Mouse (Mus musculus): ENCODE measurements around the gene Dock4. TPM values are rescaled to one million over a fixed set of nuclear protein-coding genes. Genes with fewer than 3 reads are reported as not detected.
A peak's percentile ranks its signal among the peaks of the same experiment; 100 is the strongest.

Dock4 gene
- total RNA-seq, 2 experiments from 2014 or later, result 90.2 to 93.0 TPM

GRCm38 (mm10) chr12:40458977-40459376 lies 13.2 kb downstream of the Dock4 start:
- no peak for DNase-seq (ENCODE audit: low spot score in 2 of 2)
- intact Hi-C loops (cut with DNase I), result no loop called here

GRCm38 (mm10) chr12:40459673-40460265 lies 14.0 kb downstream of the Dock4 start:
- DNase-seq (ENCODE audit: low spot score in 2 of 2), result no peak
- intact Hi-C loops (cut with DNase I), result no loop called here

GRCm38 (mm10) chr12:40462693-40463235 lies 17.0 kb downstream of the Dock4 start:
- DNase-seq (ENCODE audit: low spot score in 2 of 2), result peak in 1 of 2 experiments; percentile 47
- intact Hi-C loops (cut with DNase I), result no loop called here

DNA sequence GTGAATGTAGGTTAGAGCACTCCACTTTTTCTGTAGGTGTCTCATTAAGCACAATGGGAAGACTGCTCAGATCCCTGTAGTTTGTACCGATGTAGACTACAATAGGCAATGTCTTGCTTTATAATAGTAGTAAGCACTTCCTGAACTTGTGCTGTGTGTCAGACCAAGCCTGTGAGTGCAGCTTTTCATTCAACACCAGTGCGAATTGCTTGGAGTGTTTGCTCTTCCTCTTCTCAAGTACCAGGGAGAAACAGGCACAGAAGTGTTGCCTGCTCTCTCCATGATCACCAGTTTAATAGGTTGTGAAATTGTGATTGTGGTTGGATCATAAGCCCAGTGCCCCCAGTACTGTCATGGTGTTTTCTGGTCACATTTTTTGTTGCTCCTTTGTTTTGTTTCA lies 18.1 kb downstream of the Dock4 start:
- DNase-seq (ENCODE audit: low spot score in 2 of 2), result no peak
- intact Hi-C loops (cut with DNase I), result no loop called here

DNA sequence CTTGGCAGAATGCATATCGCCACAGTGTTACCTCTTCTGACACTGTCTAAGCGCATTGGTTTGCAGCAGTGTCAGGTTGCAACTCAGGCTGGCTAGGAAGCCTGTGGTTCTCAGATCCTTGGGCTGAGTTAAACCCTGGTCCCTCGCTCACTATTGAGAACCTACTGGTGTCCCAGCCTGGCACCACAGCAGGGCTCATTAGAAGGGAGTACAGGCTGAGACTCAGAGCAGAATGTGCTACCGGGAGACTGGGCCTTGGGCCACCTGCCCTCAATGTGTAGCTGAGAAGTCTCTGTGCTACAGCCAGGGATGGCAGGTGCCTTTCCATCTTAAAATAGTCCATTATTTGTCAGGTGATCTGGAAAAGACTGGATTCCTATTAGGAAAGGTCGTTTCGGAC lies 18.5 kb downstream of the Dock4 start:
- intact Hi-C loops (cut with DNase I), result no loop called here
- peak; percentile 36 for DNase-seq (ENCODE audit: low spot score in 2 of 2)

GRCm38 (mm10) chr12:40468235-40468634 lies 22.5 kb downstream of the Dock4 start:
- intact Hi-C loops (cut with DNase I), result no loop called here
- peak in 1 of 2 experiments; percentile 47 for DNase-seq (ENCODE audit: low spot score in 2 of 2)

GRCm38 (mm10) chr12:40469009-40469408 lies 23.3 kb downstream of the Dock4 start:
- intact Hi-C loops (cut with DNase I), result no loop called here
- no peak for DNase-seq (ENCODE audit: low spot score in 2 of 2)

DNA sequence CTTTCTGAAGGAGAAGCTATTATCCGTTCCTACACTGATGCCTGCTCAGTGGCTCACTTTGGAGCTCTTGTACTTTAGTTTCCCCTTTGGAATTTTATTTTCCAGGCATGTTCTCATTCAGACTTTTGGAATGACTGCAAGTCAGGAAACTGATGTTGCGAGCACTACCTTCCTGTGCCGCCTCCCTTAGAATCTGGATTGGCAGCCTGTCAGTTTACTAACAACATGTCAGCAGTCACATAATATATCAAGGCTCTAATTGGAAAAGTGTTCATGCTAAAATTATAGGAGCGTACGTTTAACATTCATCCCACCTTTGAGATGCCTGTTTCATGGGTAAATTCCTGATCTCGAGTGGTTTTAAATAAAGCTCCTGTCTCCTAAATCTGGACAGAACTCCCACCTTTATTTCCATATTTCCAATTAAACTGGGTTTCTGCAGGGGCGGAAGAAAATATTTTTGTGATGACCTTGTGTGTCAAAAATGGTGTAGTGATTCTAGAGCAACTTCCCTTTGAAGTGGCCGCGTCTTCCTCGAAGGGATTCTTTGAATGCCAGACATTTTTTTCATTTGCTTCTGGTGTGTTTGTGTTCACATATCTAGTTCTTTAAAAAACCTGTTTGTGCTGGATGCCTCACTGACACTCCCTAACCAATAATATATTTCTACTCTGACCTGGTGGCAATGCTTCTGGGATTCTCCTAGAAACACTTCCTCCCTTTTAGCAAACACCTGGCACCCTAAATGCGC lies 26.1 kb downstream of the Dock4 start:
- intact Hi-C loops (cut with DNase I), result no loop called here
- no peak for DNase-seq (ENCODE audit: low spot score in 2 of 2)

DNA sequence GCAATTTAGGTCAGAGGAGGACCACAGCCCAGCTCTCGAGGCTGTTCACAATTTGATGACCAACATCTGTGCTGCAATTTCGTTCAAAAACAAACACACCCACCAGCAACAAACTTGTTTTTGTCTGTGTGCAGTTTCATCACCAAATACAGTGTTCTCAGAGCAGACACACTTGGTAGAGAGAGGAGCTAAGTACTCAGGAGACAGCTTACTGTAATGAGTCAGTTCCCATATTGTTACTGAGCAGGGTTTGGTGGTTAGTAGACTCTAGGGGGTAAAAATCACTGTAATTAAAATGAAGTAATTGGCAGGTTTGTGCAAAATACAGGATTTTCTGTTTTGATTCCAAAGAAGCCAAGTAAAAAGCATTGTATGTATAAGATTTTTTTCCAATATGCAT lies 28.0 kb downstream of the Dock4 start:
- no peak for DNase-seq (ENCODE audit: low spot score in 2 of 2)
- intact Hi-C loops (cut with DNase I), result no loop called here

GRCm38 (mm10) chr12:40477621-40478452 lies 32.1 kb downstream of the Dock4 start:
- no peak for DNase-seq (ENCODE audit: low spot score in 2 of 2)
- intact Hi-C loops (cut with DNase I), result no loop called here

DNA sequence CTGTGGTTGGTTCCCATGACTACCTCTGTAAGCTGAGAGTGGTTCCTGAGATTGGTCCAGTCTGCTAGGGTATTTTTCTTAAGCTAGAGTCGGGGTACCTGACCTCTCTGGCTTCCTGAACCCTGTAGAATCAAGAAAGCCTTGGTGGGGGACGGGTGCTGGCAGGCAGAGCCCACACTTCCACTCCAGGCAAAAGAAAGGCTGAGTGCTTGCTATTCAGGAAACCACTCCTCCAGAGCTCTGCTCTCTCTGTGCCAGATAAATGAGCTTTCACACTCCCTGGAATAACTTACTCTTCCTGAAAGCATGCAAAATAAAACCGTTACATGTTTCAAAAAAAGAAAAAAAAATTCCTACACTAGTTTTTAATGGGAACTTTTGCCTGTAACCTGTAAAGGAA lies 38.5 kb downstream of the Dock4 start:
- peak in 1 of 2 experiments; percentile 78 for DNase-seq (ENCODE audit: low spot score in 2 of 2)
- intact Hi-C loops (cut with DNase I), result no loop called here

DNA sequence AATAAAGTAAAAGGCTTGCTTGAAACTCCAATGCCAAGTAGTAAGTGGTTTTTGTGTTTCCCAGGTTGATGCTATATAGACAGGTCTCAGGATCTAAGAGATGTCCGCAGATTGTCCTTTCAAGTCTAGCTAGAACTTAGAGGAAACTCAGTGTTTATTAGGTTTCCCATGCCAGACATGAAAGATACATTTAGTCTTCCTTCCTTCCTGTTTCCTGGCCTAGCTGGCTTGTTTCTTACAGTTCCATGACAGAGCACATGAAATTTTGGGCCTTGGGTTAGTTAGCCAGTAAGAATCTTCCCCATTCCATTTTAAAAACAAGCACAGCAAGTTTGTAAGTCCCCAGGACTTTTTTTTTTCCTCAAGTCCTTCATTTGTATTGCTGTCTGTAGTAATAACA lies 39.5 kb downstream of the Dock4 start:
- intact Hi-C loops (cut with DNase I), result no loop called here
- no peak for DNase-seq (ENCODE audit: low spot score in 2 of 2)

DNA sequence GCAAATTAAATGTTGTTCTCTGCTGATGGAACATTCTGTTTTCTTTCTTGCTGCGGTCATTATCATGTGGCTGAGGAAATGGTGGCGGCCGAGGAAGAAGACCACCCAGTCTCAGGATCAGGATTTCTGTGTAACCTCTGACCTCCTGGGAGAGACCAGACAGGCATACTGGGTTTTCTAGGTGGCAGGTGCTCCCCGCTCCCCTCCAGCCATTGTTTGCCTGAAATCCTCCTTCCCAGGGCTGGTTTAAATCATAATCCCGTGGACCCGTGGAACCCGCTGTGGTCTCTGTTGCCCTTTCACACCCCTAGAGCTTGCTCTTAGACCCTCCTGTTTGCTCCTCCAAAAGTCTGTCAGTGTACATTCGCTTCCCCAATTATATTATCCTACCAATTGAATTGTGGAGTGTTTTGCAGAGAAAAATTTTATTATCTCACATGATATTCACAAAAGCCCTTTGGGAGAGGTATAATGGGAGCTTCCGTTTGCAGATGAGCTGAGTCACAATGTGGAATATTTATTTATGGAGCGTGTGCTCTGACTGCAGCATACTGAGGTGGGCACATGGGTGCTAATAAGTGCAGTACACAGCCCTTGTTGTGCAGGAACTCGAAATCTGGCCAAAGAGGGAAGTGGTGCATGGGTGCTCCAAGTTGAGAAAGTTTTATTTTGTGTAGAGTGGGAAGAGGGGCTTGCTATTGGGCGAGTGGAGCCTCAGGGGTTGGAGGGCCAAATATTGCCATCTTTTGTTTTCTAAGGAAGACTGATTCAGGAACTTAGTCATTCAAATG lies 40.5 kb downstream of the Dock4 start:
- intact Hi-C loops (cut with DNase I), result no loop called here
- DNase-seq (ENCODE audit: low spot score in 2 of 2), result no peak

DNA sequence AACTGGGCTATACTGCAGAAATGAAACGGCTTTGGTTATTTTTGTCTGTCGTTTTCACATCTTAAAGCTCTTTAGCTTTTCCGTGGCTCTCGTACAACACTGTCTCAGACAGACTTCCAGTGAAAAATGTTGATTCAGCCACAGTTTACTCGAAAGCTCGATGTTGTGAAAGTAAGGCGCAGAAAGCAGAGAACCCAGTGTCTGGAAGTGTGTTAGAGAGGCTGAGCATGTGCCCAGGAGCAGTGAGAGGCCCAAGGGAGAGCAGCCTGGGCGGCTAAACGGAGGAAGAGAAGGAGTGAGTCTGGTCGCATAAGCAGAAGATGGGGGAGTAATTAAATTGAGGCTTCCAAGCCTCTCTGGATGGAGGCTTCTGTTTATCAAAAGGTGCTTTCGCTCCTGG lies 50.6 kb downstream of the Dock4 start:
- intact Hi-C loops (cut with DNase I), result loop anchor here (5.0 kb wide), 1 partner anchor 239 kb away; no protein-coding TSS in a partner anchor
- DNase-seq (ENCODE audit: low spot score in 2 of 2), result peak in 1 of 2 experiments; percentile 37

DNA sequence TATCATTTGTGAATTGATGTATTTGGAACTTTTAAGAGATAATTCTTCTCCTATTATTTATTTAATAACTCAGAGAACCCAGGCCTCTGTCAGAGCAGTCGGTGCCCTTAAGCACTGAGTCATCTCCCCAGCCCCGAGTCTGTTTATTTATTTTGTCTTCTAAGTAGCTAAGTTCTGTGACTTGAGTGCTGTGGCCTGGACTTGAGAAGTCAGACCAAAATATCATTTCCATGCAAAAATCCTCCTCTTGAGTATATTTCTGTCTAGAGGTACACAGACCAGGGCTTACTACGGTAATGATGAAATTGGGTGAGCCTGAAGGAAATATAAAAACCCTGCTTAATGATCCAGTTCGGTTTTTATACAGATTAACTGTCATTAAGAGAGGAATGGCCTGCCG lies 52.1 kb downstream of the Dock4 start:
- intact Hi-C loops (cut with DNase I), result loop anchor here (5.0 kb wide), 1 partner anchor 241 kb away; no protein-coding TSS in a partner anchor
- no peak for DNase-seq (ENCODE audit: low spot score in 2 of 2)

GRCm38 (mm10) chr12:40498250-40498671 lies 52.5 kb downstream of the Dock4 start:
- DNase-seq (ENCODE audit: low spot score in 2 of 2), result no peak
- intact Hi-C loops (cut with DNase I), result loop anchor here (5.0 kb wide), 1 partner anchor 241 kb away; no protein-coding TSS in a partner anchor

DNA sequence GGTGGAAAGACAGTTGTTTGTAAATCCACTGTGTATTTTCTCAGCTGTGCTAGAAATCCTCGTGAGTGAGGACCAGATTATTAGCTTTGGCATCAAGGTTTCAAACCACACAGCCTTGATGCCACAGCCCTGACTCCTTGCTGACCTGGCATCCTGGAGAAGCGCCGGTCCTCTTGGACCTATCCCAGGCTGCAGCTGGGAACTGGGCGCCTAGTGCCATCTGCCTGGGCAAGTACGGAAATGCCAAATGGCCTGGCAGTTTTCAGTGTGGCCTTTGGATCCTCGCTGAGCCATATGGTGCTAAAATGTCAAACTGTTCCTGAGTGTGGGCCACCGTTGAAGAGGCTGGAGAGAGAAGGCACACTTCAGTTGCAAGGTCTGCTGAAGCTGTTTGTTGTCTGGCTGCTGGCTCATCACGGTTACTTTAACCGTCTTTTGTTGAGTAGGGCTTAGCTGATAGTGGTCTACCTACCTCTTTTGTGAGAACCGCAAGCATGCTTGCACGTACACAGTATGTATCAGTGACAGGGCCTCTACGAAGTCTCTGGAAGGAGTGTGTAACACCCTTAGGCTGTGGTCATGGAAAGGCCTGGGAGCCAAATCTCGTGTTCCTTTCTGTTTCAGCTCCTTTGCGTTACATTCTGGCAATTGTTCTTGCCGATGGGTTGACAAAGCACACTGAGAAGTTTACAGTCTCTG lies 53.3 kb downstream of the Dock4 start:
- DNase-seq (ENCODE audit: low spot score in 2 of 2), result peak in 1 of 2 experiments; percentile 43
- intact Hi-C loops (cut with DNase I), result loop anchor here (5.0 kb wide), 1 partner anchor 242 kb away; no protein-coding TSS in a partner anchor

- DNase-seq (ENCODE audit: low spot score in 2 of 2), result no peak
- intact Hi-C loops (cut with DNase I), result loop anchor here (5.0 kb wide), 1 partner anchor 242 kb away; no protein-coding TSS in a partner anchor
Observed at GRCm38 (mm10) chr12:40499627-40500329, 54.0 kb downstream of the Dock4 start.

Data from left cerebral cortex, postnatal 25 days (tissue).